Mouse (Mus musculus): Measurements from ENCODE around the gene Depdc1b.

Depdc1b gene

GRCm38 (mm10) chr13:108317414-108317813 is 1.3 kb downstream of the Depdc1b start:
- DNase-seq (ENCODE audit: low spot score in 2 of 2), result no peak

DNA sequence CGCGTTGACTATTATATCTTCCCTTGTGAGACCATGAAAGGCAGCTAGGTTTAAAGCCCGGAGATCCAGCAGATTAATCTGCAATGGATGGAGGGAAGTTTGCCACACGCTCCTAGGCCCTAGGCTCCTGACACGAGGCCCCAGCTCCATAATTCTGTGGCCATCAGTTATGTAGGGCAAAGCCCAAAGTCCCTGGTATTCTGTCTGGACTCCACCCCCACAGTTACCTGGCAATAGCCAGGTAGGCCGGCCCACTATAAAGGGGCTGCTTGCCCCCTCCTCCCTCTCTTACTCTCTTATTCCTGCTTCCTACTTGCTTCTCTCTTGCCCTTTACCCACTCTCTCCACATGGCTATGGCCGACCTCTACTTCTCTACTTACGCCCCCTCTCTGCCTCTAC is 2.9 kb downstream of the Depdc1b start:
- DNase-seq (ENCODE audit: low spot score in 2 of 2), result peak in 1 of 2 experiments; percentile 39

DNA sequence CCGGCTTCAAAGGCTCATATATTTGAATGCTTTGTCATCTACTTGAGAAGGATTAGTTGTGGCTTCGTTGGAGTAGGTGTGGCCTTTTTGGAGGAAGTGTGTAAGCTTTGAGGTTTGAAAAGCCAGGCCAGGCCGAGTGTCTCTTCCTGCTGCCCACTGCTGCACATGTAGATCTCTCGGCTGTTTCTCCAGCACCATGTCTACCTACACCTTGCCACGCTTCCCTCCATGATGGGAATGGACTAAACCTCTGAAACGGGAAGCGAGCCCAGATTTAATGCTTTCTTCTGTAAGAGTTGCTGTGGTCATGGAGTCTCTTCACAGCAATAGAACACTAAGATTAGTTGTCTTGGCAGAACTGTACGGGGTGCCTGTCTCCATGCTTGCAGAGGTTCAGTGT is 4.1 kb downstream of the Depdc1b start:
- DNase-seq (ENCODE audit: low spot score in 2 of 2), result peak in 1 of 2 experiments; percentile 34

DNA sequence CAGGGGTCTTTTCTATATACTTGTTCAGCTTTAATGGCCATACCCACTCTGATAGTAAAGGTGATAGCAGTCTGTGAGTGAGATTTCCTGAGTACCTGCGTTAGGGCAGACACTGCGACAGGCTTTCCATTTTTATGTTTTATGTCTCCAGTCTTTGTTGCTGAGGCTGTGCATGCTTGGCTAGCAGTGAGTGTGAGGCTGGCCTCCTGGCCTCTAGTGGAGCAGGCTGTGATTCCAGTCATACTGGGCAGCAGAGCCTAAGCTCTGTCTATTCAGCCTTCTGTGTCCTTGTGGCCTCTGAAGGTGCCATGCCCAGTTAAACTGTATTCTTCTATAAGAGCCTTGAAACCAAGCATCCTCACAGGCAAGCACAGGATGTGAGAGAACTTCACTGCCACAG is 6.3 kb downstream of the Depdc1b start:
- DNase-seq (ENCODE audit: low spot score in 2 of 2), result no peak

- DNase-seq (ENCODE audit: low spot score in 2 of 2), result no peak
Observed at GRCm38 (mm10) chr13:108323317-108323716, 7.2 kb downstream of the Depdc1b start.

DNA sequence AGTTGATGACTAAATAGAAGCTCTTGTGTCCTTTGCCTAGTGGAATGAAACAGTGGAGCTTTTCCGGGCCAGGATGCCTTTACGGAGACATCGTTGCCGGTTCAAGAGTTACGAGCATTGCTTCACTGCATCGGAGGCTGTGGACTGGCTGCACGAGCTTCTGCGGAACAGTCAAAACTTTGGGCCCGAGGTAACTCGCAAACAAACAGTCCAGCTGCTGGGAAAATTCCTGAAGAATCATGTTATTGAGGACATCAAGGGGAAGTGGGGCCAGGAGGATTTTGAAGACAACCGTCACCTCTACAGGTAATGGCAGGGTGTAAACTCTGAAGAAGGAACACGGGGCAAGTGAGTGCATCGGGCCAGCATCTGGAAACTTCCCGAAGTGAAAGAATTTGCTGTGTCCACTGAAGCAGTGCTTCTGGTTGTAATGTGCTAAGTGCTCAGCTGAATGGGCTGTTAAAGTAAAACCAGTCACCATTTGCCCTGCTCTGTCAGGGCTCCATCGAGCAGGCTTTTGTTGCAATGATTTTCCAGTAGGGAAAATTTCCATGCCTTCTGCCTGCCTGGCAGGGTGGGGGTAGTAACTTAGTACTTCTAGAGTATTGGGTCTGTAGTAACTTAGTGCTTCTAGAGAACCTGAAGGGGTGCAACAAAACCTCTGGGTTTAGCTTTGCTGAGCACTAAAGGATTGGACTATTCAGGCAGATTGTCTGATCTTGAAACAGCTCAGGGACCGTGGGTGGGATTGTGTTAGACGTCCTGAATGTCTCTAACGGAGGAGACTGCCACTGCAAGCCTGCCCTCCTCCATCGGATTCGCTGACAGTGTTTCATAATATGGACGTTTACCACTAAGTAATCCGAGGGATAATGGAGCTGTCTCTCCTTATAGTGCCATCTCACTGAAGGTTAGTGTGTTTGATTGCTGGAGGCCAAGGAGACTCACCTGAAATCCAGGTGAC is 8.0 kb downstream of the Depdc1b start:
- no peak for DNase-seq (ENCODE audit: low spot score in 2 of 2)

DNA sequence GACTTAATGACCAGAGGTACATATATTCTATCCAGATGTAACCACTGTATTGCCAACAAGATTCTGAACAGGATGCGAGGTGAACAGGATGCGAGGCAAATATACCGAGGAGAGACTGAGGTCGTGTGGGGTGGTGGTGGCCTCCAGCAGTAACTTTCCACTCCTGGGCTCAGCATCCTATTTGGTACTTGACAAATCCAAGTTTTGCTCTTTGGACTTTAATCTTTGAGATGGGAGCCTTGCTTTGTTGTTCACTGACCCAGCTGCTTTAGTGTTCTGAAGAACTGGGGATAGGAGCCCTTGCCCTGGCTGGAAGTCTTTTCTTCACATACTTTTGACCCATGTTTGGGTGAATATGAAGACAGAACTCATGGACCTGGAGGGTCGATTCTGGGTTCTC is 9.7 kb downstream of the Depdc1b start:
- DNase-seq (ENCODE audit: low spot score in 2 of 2), result no peak

DNA sequence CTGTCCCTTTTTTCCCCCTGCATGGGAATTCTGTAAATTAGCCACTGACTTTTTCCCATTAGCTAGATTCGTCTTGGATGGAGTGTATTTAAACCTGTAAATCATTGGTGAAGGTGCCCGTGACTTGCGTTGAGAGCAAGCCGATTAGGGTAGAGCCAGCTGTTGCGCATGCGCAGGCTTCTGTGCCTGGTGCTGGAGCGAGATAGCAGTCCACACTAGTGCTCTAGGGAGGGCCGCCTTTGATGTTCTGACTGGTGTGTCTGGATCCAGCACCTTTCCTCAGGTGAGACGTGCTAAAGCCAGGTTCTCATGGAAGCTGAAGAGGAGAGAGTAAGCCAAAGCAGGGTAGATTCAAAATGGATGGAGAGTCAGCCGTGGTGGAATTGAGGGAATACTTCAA is 10.2 kb downstream of the Depdc1b start:
- DNase-seq (ENCODE audit: low spot score in 2 of 2), result no peak

GRCm38 (mm10) chr13:108327047-108327446 is 10.9 kb downstream of the Depdc1b start:
- DNase-seq (ENCODE audit: low spot score in 2 of 2), result no peak

- DNase-seq (ENCODE audit: low spot score in 2 of 2), result no peak
Observed at GRCm38 (mm10) chr13:108328406-108329180, 12.5 kb downstream of the Depdc1b start.

- no peak for DNase-seq (ENCODE audit: low spot score in 2 of 2)
Observed at GRCm38 (mm10) chr13:108329693-108330092, 13.6 kb downstream of the Depdc1b start.

- DNase-seq (ENCODE audit: low spot score in 2 of 2), result no peak
Observed at GRCm38 (mm10) chr13:108335257-108336003, 19.3 kb downstream of the Depdc1b start.

GRCm38 (mm10) chr13:108336192-108336591 is 20.1 kb downstream of the Depdc1b start:
- no peak for DNase-seq (ENCODE audit: low spot score in 2 of 2)

GRCm38 (mm10) chr13:108337340-108337739 is 21.2 kb downstream of the Depdc1b start:
- DNase-seq (ENCODE audit: low spot score in 2 of 2), result no peak

DNA sequence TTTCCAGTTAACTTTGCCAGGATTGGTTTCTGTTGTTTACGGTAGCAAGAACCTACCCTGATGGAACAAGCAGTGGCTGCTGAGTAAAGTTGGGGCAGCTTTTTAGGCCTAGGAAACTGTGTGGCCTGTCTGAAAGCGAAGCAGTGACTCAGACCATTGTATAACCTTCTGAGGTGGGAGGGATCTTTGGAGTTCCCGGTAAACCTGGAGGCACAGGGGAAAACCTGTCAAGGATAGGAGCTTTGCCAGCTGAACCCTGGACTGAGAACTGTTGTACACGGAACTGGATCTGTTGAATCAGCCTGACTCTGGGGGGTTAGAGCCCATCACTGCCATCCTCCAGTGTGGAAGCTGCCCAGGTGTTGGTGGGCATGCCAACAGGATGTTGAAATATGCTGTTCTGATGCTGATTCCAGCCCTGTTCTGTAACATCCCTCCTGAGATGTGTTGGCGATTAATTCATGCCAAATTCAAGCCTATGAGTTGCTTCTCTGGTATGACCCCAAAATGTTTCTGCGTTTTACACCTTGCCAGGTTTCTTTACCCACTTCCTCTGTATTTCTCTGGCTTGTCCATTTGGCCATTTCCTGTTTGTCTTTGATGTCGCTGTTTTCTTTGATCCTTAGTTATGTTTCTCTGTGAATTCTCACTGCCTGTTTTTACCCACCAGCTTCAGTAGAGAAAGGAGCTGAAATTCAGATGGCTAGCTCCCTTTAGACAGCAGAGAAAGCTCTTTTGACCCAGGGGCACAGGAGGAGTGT is 22.1 kb downstream of the Depdc1b start:
- DNase-seq (ENCODE audit: low spot score in 2 of 2), result no peak

GRCm38 (mm10) chr13:108339907-108340596 is 23.9 kb downstream of the Depdc1b start:
- no peak for DNase-seq (ENCODE audit: low spot score in 2 of 2)

DNA sequence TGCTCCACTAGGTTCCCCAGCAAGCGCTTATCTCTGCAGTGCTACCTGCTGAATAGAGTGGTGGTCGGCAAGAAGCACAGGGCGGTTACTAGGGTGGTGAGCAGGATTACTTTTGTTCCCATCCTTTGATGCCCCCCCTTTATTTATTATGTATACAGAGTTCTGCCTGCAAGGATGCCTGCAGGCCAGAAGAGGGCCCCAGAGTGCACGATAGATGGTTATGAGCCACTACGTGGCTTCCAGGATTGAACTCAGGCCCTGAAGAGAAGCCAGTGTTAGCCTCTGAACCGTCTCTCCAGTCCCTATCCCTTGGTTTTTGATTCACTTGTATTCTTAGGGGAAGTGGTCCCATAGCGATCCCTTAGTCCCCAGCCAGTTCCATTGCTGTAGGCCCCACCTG is 25.5 kb downstream of the Depdc1b start:
- DNase-seq (ENCODE audit: low spot score in 2 of 2), result no peak

DNA sequence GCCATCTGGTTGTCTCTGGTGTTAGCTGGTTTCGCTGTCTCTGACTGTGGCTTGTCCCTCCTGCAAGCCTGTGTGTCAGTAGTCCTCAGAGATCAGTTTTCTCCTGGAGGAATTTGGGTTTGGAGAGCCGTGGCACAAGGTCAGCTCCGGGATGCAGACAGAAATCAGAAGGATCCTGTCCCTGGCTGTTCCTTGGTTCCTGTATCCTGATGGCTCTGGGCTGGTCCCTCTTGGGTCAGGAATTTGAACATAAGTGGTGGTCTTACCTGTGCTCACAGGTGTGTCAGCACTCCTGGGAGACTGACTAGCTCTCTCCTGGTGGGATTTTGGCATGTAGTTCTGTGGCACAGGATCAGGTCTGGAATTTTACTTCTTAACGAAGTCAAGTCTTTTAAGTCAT is 29.6 kb downstream of the Depdc1b start:
- DNase-seq (ENCODE audit: low spot score in 2 of 2), result no peak

GRCm38 (mm10) chr13:108347016-108347415 is 30.9 kb downstream of the Depdc1b start:
- DNase-seq (ENCODE audit: low spot score in 2 of 2), result peak in 1 of 2 experiments; percentile 27

DNA sequence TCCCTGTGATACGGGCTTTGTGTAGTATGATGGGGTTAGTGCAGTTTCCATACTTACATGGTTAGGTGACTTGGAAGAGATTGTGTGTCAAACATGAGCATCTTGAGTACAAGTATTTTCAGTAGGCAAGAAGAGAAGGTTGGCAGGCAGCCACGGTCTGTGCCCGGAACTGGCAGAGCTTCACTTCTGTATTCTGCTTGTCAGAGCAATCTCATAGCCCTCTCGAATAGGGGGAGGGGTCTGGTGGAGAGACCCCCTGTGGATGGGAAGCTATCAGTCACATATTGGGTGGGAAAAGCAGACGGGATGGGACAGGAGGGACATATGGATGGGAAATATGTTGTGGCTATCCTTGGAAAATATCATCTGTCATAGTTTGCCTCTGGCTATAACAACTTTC is 33.5 kb downstream of the Depdc1b start:
- no peak for DNase-seq (ENCODE audit: low spot score in 2 of 2)

- no peak for DNase-seq (ENCODE audit: low spot score in 2 of 2)
Observed at GRCm38 (mm10) chr13:108353781-108354180, 37.6 kb downstream of the Depdc1b start.
